ENCODE assay signal across 27 mouse cellular contexts in genomic region chr19:41842706-41843105, GRCm38 (mm10). TPM values are rescaled to one million over a fixed set of nuclear protein-coding genes. Genes with fewer than 3 reads are reported as not detected.
DNase-seq lines count a peak whose midpoint lies in the region; ATAC-seq and TF ChIP-seq lines count a peak whose summit lies in the region.
"Had no signal": no experiment of that assay in that cellular context is flagged by ENCODE, and none has a peak within 500 bp of the region (broad histone marks: within the 10 kb centered on the region; RNA-seq: fewer than 3 reads in every experiment).

No protein-coding gene starts in this region.

- no peak for DNase-seq in forebrain, postnatal 0 days
- no peak for DNase-seq in forebrain, embryonic 10.5 days (ENCODE audit: extremely low spot score, low spot score)
- peak; percentile 28 for DNase-seq in midbrain, embryonic 11.5 days (ENCODE audit: low spot score, missing footprints)
- no peak for DNase-seq in midbrain, embryonic 14.5 days
- no peak for DNase-seq in limb, embryonic 10.5 days (ENCODE audit: low spot score)
- DNase-seq in layer of hippocampus, adult 2 months (ENCODE audit: low spot score in 2 of 2): no peak
- DNase-seq: adrenal gland, postnatal 14 days; gastrocnemius, postnatal 25 days; heart, adult 18-20 months; heart, postnatal 36 days; kidney, adult 8-10 months; kidney, postnatal 4 days; right cerebral cortex, adult 18-20 months; right cerebral cortex, postnatal 4 days; thymus, adult 2 months; thymus, postnatal 4 days had no signal

- H3K27me3 ChIP-seq in forebrain, postnatal 0 days (ENCODE audit: insufficient read depth, low read length): no peaks in the 10 kb centered on the region
- H3K27me3 ChIP-seq in forebrain, embryonic 10.5 days (ENCODE audit: poor library complexity, severe bottlenecking): peaks cover 14% of the 10 kb centered on the region
- no peaks in the 10 kb centered on the region; the same call in 1 of the 2 replicates for H3K27me3 ChIP-seq in midbrain, embryonic 11.5 days (ENCODE audit: control insufficient read depth, insufficient read depth, low read length)
- no peaks in the 10 kb centered on the region for H3K27me3 ChIP-seq in midbrain, embryonic 14.5 days (ENCODE audit: control insufficient read depth, insufficient read depth, low read length)
- peaks cover 21% of the 10 kb centered on the region for H3K27me3 ChIP-seq in limb, embryonic 10.5 days (ENCODE audit: low read depth, poor library complexity, severe bottlenecking)
- H3K27me3 ChIP-seq: forebrain, embryonic 12.5 days; hindbrain, embryonic 12.5 days; megakaryocyte, embryonic 14.5 days; midbrain, embryonic 13.5 days had no signal

- no peak overlapping the region for H3K4me3 ChIP-seq in forebrain, postnatal 0 days (ENCODE audit: low read depth, low read length)
- H3K4me3 ChIP-seq in forebrain, embryonic 10.5 days: no peak overlapping the region
- no peak overlapping the region for H3K4me3 ChIP-seq in midbrain, embryonic 11.5 days (ENCODE audit: low read depth, low read length)
- no peak overlapping the region for H3K4me3 ChIP-seq in midbrain, embryonic 14.5 days (replicated peaks; ENCODE audit: low read depth, low read length)
- no peak overlapping the region for H3K4me3 ChIP-seq in limb, embryonic 10.5 days
- H3K4me3 ChIP-seq in layer of hippocampus, adult 2 months: no peak overlapping the region
- H3K4me3 ChIP-seq: erythroblast, embryonic 14.5 days; forebrain, embryonic 12.5 days; hindbrain, embryonic 12.5 days; limb, embryonic 12.5 days; megakaryocyte, embryonic 14.5 days; midbrain, embryonic 13.5 days had no signal

- no peak for TF ChIP-seq CTCF in forebrain, postnatal 0 days (IDR thresholded peaks at IDR 0.05; ENCODE audit: low read depth)
- TF ChIP-seq CTCF in layer of hippocampus, adult 2 months (conservative IDR thresholded peaks at IDR 0.05): no peak

- H3K27ac ChIP-seq in forebrain, postnatal 0 days (ENCODE audit: low read depth, low read length): peak overlapping the region; percentile 40; the same call in 1 of the 2 replicates
- H3K27ac ChIP-seq in forebrain, embryonic 10.5 days: no peak overlapping the region
- H3K27ac ChIP-seq in midbrain, embryonic 11.5 days (ENCODE audit: low read depth, low read length): no peak overlapping the region
- H3K27ac ChIP-seq in midbrain, embryonic 14.5 days (replicated peaks; ENCODE audit: low read depth, low read length): no peak overlapping the region
- no peak overlapping the region for H3K27ac ChIP-seq in limb, embryonic 10.5 days
- H3K27ac ChIP-seq in layer of hippocampus, adult 2 months: no peak overlapping the region
- H3K27ac ChIP-seq: forebrain, embryonic 12.5 days; hindbrain, embryonic 12.5 days; kidney, postnatal 0 days; limb, embryonic 12.5 days; midbrain, embryonic 13.5 days had no signal

- no peak overlapping the region for H3K9ac ChIP-seq in forebrain, postnatal 0 days
- no peak overlapping the region for H3K9ac ChIP-seq in midbrain, embryonic 11.5 days (ENCODE audit: low read length)
- no peak overlapping the region for H3K9ac ChIP-seq in midbrain, embryonic 14.5 days (replicated peaks; ENCODE audit: low read length)
- H3K9ac ChIP-seq: forebrain, embryonic 12.5 days; hindbrain, embryonic 12.5 days; limb, embryonic 12.5 days; midbrain, embryonic 13.5 days had no signal

- 83% methylated on average over 4 of the region's 4 CpGs for WGBS in forebrain, postnatal 0 days
- 82% methylated on average over 4 of the region's 4 CpGs for WGBS in forebrain, embryonic 10.5 days
- 89% methylated on average over 4 of the region's 4 CpGs for WGBS in midbrain, embryonic 11.5 days
- 84% methylated on average over 4 of the region's 4 CpGs for WGBS in midbrain, embryonic 14.5 days
- WGBS in limb, embryonic 10.5 days: 85% methylated on average over 4 of the region's 4 CpGs

- H3K9me3 ChIP-seq in forebrain, postnatal 0 days (ENCODE audit: low read length): no peaks in the 10 kb centered on the region
- no peaks in the 10 kb centered on the region for H3K9me3 ChIP-seq in forebrain, embryonic 10.5 days
- H3K9me3 ChIP-seq in midbrain, embryonic 11.5 days (ENCODE audit: control insufficient read depth, low read length): no peaks in the 10 kb centered on the region
- H3K9me3 ChIP-seq in midbrain, embryonic 14.5 days (ENCODE audit: control insufficient read depth, low read length): no peaks in the 10 kb centered on the region
- H3K9me3 ChIP-seq in limb, embryonic 10.5 days (replicated peaks): no peaks in the 10 kb centered on the region
- H3K9me3 ChIP-seq: forebrain, embryonic 12.5 days; hindbrain, embryonic 12.5 days; limb, embryonic 12.5 days; megakaryocyte, embryonic 14.5 days; midbrain, embryonic 13.5 days had no signal

- no peak overlapping the region for H3K4me2 ChIP-seq in forebrain, postnatal 0 days (ENCODE audit: low read depth)
- H3K4me2 ChIP-seq in midbrain, embryonic 11.5 days: no peak overlapping the region
- H3K4me2 ChIP-seq in midbrain, embryonic 14.5 days (ENCODE audit: low read length): no peak overlapping the region
- H3K4me2 ChIP-seq: forebrain, embryonic 12.5 days; heart, embryonic 11.5 days; hindbrain, embryonic 12.5 days; limb, embryonic 12.5 days; liver, embryonic 11.5 days; midbrain, embryonic 13.5 days had no signal

- H3K4me1 ChIP-seq in forebrain, postnatal 0 days (ENCODE audit: insufficient read depth): 0 out of 2 replicates have a peak, but pooled peaks cover 6% of the 10 kb centered on the region
- H3K4me1 ChIP-seq in forebrain, embryonic 10.5 days: peaks cover 21% of the 10 kb centered on the region
- peaks cover 12% of the 10 kb centered on the region for H3K4me1 ChIP-seq in midbrain, embryonic 11.5 days (ENCODE audit: control insufficient read depth, insufficient read depth, low read length)
- peaks cover 11% of the 10 kb centered on the region for H3K4me1 ChIP-seq in midbrain, embryonic 14.5 days (ENCODE audit: control insufficient read depth, insufficient read depth, low read length)
- peaks cover 26% of the 10 kb centered on the region for H3K4me1 ChIP-seq in limb, embryonic 10.5 days

- H3K36me3 ChIP-seq in forebrain, postnatal 0 days (ENCODE audit: insufficient read depth): no peaks in the 10 kb centered on the region
- no peaks in the 10 kb centered on the region for H3K36me3 ChIP-seq in forebrain, embryonic 10.5 days (replicated peaks)
- no peaks in the 10 kb centered on the region for H3K36me3 ChIP-seq in midbrain, embryonic 11.5 days (ENCODE audit: control insufficient read depth, insufficient read depth, low read length)
- no peaks in the 10 kb centered on the region for H3K36me3 ChIP-seq in midbrain, embryonic 14.5 days (ENCODE audit: control insufficient read depth, insufficient read depth, low read length)
- no peaks in the 10 kb centered on the region for H3K36me3 ChIP-seq in limb, embryonic 10.5 days
- H3K36me3 ChIP-seq: forebrain, embryonic 12.5 days; hindbrain, embryonic 12.5 days; limb, embryonic 12.5 days; midbrain, embryonic 13.5 days had no signal

- ATAC-seq in forebrain, postnatal 0 days: no peak
- no peak for ATAC-seq in midbrain, embryonic 11.5 days (ENCODE audit: low FRiP score)
- ATAC-seq in midbrain, embryonic 14.5 days (ENCODE audit: low FRiP score, low TSS enrichment): no peak
- peak; percentile 87 for ATAC-seq in monocyte, adult 5-6 weeks (replicated peaks; ENCODE audit: insufficient number of reproducible peaks, low FRiP score, low TSS enrichment, poor library complexity, severe bottlenecking)
- ATAC-seq: intestine, embryonic 16.5 days; midbrain, embryonic 13.5 days had no signal

RNA-seq across cellular contexts. Expression of gene Frat2, which starts 5.2 kb away (rescaled TPM):
- 14.4 and 22.4 TPM in 2 replicates for total RNA-seq in forebrain, postnatal 0 days (2014; rRNA removed)
- polyA plus RNA-seq in forebrain, postnatal 0 days (2015; fragmentation: Nextera tagmentation; extraction: Ambion mirVana): 14.8 and 15.5 TPM in 2 replicates
- polyA plus RNA-seq in forebrain, embryonic 10.5 days (2016; fragmentation: Nextera tagmentation; extraction: Ambion mirVana): 5.4 and 5.5 TPM in 2 replicates
- polyA plus RNA-seq in midbrain, embryonic 11.5 days (2014; fragmentation: Nextera tagmentation; extraction: Ambion mirVana): 6.6 and 7.2 TPM in 2 replicates
- 5.6 and 7.3 TPM in 2 replicates for polyA plus RNA-seq in midbrain, embryonic 14.5 days (2014; fragmentation: Nextera tagmentation; extraction: Ambion mirVana)
- 14.4 to 39.3 TPM (median 21.5 TPM) in 3 replicates for total RNA-seq in monocyte, adult 5-6 weeks (2017)
- 1.9 and 3.0 TPM in 2 replicates for polyA plus RNA-seq in limb, embryonic 10.5 days (2016; fragmentation: Nextera tagmentation; extraction: Ambion mirVana)
- total RNA-seq in layer of hippocampus, adult 2 months (2021): 10 to 100 TPM; 10.7 to 11.7 TPM

RNA-seq across cellular contexts. Expression of gene Frat1, which starts 12.9 kb away (rescaled TPM):
- 40.2 and 43.4 TPM in 2 replicates for total RNA-seq in forebrain, postnatal 0 days (2014; rRNA removed)
- polyA plus RNA-seq in forebrain, postnatal 0 days (2015; fragmentation: Nextera tagmentation; extraction: Ambion mirVana): 48.2 and 52.3 TPM in 2 replicates
- polyA plus RNA-seq in forebrain, embryonic 10.5 days (2016; fragmentation: Nextera tagmentation; extraction: Ambion mirVana): 10.9 and 11.8 TPM in 2 replicates
- 9.7 and 10.1 TPM in 2 replicates for polyA plus RNA-seq in midbrain, embryonic 11.5 days (2014; fragmentation: Nextera tagmentation; extraction: Ambion mirVana)
- 30.6 and 32.7 TPM in 2 replicates for polyA plus RNA-seq in midbrain, embryonic 14.5 days (2014; fragmentation: Nextera tagmentation; extraction: Ambion mirVana)
- 21.9 to 24.9 TPM (median 22.4 TPM) in 3 replicates for total RNA-seq in monocyte, adult 5-6 weeks (2017)
- polyA plus RNA-seq in limb, embryonic 10.5 days (2016; fragmentation: Nextera tagmentation; extraction: Ambion mirVana): 4.3 and 4.9 TPM in 2 replicates
- total RNA-seq in layer of hippocampus, adult 2 months (2021): 10 to 100 TPM; 22.0 to 27.1 TPM

RNA-seq across cellular contexts. Expression of gene Arhgap19, which starts 40.9 kb away (rescaled TPM):
- total RNA-seq in forebrain, postnatal 0 days (2014; rRNA removed): 3.9 and 6.0 TPM in 2 replicates
- 3.1 and 3.2 TPM in 2 replicates for polyA plus RNA-seq in forebrain, postnatal 0 days (2015; fragmentation: Nextera tagmentation; extraction: Ambion mirVana)
- 49.7 and 50.9 TPM in 2 replicates for polyA plus RNA-seq in forebrain, embryonic 10.5 days (2016; fragmentation: Nextera tagmentation; extraction: Ambion mirVana)
- polyA plus RNA-seq in midbrain, embryonic 11.5 days (2014; fragmentation: Nextera tagmentation; extraction: Ambion mirVana): 36.6 and 38.8 TPM in 2 replicates
- polyA plus RNA-seq in midbrain, embryonic 14.5 days (2014; fragmentation: Nextera tagmentation; extraction: Ambion mirVana): 4.7 and 8.5 TPM in 2 replicates
- total RNA-seq in monocyte, adult 5-6 weeks (2017): 1.1 to 2.3 TPM (median 1.9 TPM) in 3 replicates
- polyA plus RNA-seq in limb, embryonic 10.5 days (2016; fragmentation: Nextera tagmentation; extraction: Ambion mirVana): 45.7 and 47.1 TPM in 2 replicates
- 1 to 10 TPM; 2.2 to 2.5 TPM for total RNA-seq in layer of hippocampus, adult 2 months (2021)

RNA-seq across cellular contexts. Expression of gene Rrp12, which starts 53.3 kb away (rescaled TPM):
- 17.0 and 19.5 TPM in 2 replicates for total RNA-seq in forebrain, postnatal 0 days (2014; rRNA removed)
- 12.3 and 14.4 TPM in 2 replicates for polyA plus RNA-seq in forebrain, postnatal 0 days (2015; fragmentation: Nextera tagmentation; extraction: Ambion mirVana)
- polyA plus RNA-seq in forebrain, embryonic 10.5 days (2016; fragmentation: Nextera tagmentation; extraction: Ambion mirVana): 43.8 and 43.9 TPM in 2 replicates
- polyA plus RNA-seq in midbrain, embryonic 11.5 days (2014; fragmentation: Nextera tagmentation; extraction: Ambion mirVana): 13.2 and 14.7 TPM in 2 replicates
- polyA plus RNA-seq in midbrain, embryonic 14.5 days (2014; fragmentation: Nextera tagmentation; extraction: Ambion mirVana): 12.5 TPM in 2 replicates
- total RNA-seq in monocyte, adult 5-6 weeks (2017): 5.1 to 7.7 TPM (median 7.6 TPM) in 3 replicates
- polyA plus RNA-seq in limb, embryonic 10.5 days (2016; fragmentation: Nextera tagmentation; extraction: Ambion mirVana): 31.9 and 39.8 TPM in 2 replicates
- 10 to 100 TPM; 33.4 to 34.2 TPM for total RNA-seq in layer of hippocampus, adult 2 months (2021)
